24 mouse cellular contexts compared by ENCODE assay signal in genomic region chr12:108678366-108678765, GRCm38 (mm10). TPM values are rescaled to one million over a fixed set of nuclear protein-coding genes. Genes with fewer than 3 reads are reported as not detected.
DNase-seq lines count a peak whose midpoint lies in the region; ATAC-seq and TF ChIP-seq lines count a peak whose summit lies in the region.
"Had no signal": no experiment of that assay in that cellular context is flagged by ENCODE, and none has a peak within 500 bp of the region (broad histone marks: within the 10 kb centered on the region; RNA-seq: fewer than 3 reads in every experiment).

No protein-coding gene starts in this region.

- DNase-seq in gastrocnemius, adult 2 months, result no peak
- DNase-seq in gastrocnemius, postnatal 10 days, result no peak
- DNase-seq in kidney, adult 2 months, result peak; percentile 77
- no peak for DNase-seq in layer of hippocampus, adult 2 months (ENCODE audit: low spot score in 2 of 2)
- DNase-seq in layer of hippocampus, adult 9-11 months, result no peak
- DNase-seq: adrenal gland, adult 8-10 months; adrenal gland, postnatal 36 days; B cell, adult 2 months; cerebellum, adult 11 months; cerebellum, adult 8-10 months; cerebellum, postnatal 14 days; embryo, embryonic 11 days; gastrocnemius, postnatal 14 days; heart, postnatal 36 days had no signal

- TF ChIP-seq CTCF in gastrocnemius, adult 2 months (IDR thresholded peaks at IDR 0.05), result no peak
- no peak for TF ChIP-seq CTCF in kidney, adult 2 months (conservative IDR thresholded peaks at IDR 0.05; ENCODE audit: insufficient read depth, insufficient read length, low read depth, low read length)
- TF ChIP-seq CTCF in layer of hippocampus, adult 2 months (conservative IDR thresholded peaks at IDR 0.05), result no peak

- ATAC-seq in kidney, embryonic 14.5 days (ENCODE audit: low FRiP score, low TSS enrichment), result no peak
- ATAC-seq in erythroid progenitor cell, adult 5-6 weeks (replicated peaks; ENCODE audit: low FRiP score, poor library complexity, severe bottlenecking), result no peak
- ATAC-seq: CD4-positive, CD25-positive, alpha-beta regulatory T cell, adult 4 months; forebrain, embryonic 15.5 days had no signal

- no peak overlapping the region for H3K9ac ChIP-seq in kidney, embryonic 14.5 days (ENCODE audit: low read depth, low read length)
- H3K9ac ChIP-seq: embryonic facial prominence, embryonic 15.5 days; forebrain, embryonic 15.5 days; heart, embryonic 13.5 days; hindbrain, embryonic 15.5 days had no signal

- H3K27me3 ChIP-seq in kidney, adult 2 months (replicated peaks; ENCODE audit: control insufficient read depth, insufficient read depth, low read length), result no peaks in the 10 kb centered on the region
- no peaks in the 10 kb centered on the region for H3K27me3 ChIP-seq in kidney, embryonic 14.5 days (ENCODE audit: control insufficient read depth, insufficient read depth, low read length)
- H3K27me3 ChIP-seq: embryonic facial prominence, embryonic 15.5 days; forebrain, embryonic 15.5 days; heart, embryonic 13.5 days; hindbrain, embryonic 15.5 days had no signal

- no peaks in the 10 kb centered on the region for H3K9me3 ChIP-seq in kidney, embryonic 14.5 days (ENCODE audit: control insufficient read depth, low read length)
- H3K9me3 ChIP-seq: embryonic facial prominence, embryonic 15.5 days; forebrain, embryonic 15.5 days; heart, embryonic 13.5 days; hindbrain, embryonic 15.5 days had no signal

- intact Hi-C loops in gastrocnemius, adult 2 months (cut with DNase I), result loop anchor here (5.0 kb wide), 1 partner anchor 66 kb away; no protein-coding TSS in a partner anchor

- TF ChIP-seq POLR2A in kidney, adult 2 months (IDR thresholded peaks at IDR 0.05; ENCODE audit: low read depth, low read length), result no peak

- no peaks in the 10 kb centered on the region for H3K36me3 ChIP-seq in kidney, adult 2 months (ENCODE audit: control insufficient read depth, insufficient read depth, low read length)
- peaks cover 70% of the 10 kb centered on the region for H3K36me3 ChIP-seq in kidney, embryonic 14.5 days (ENCODE audit: control insufficient read depth, insufficient read depth, low read length)
- H3K36me3 ChIP-seq: G1E had no signal

- peaks cover 39% of the 10 kb centered on the region for H3K4me1 ChIP-seq in kidney, adult 2 months (ENCODE audit: control insufficient read depth, insufficient read depth, low read length)
- no peaks in the 10 kb centered on the region for H3K4me1 ChIP-seq in kidney, embryonic 14.5 days (ENCODE audit: control insufficient read depth, insufficient read depth, low read length)
- H3K4me1 ChIP-seq: embryonic facial prominence, embryonic 15.5 days; forebrain, embryonic 15.5 days; hindbrain, embryonic 15.5 days had no signal

- peak overlapping the region; percentile 65 for H3K27ac ChIP-seq in gastrocnemius, adult 2 months
- peak overlapping the region; percentile 82 for H3K27ac ChIP-seq in kidney, adult 2 months (ENCODE audit: insufficient read depth, low read depth, low read length)
- H3K27ac ChIP-seq in kidney, embryonic 14.5 days (ENCODE audit: low read depth, low read length), result no peak overlapping the region
- H3K27ac ChIP-seq in layer of hippocampus, adult 2 months, result peak overlapping the region; percentile 29; the same call in 1 of the 2 replicates
- H3K27ac ChIP-seq: embryonic facial prominence, embryonic 15.5 days; forebrain, embryonic 15.5 days; heart, embryonic 13.5 days; hindbrain, embryonic 15.5 days had no signal

- no peak overlapping the region for H3K4me2 ChIP-seq in kidney, embryonic 14.5 days (replicated peaks; ENCODE audit: low read depth, low read length)
- H3K4me2 ChIP-seq: embryonic facial prominence, embryonic 15.5 days; forebrain, embryonic 15.5 days; heart, embryonic 13.5 days; hindbrain, embryonic 15.5 days had no signal

- WGBS in kidney, adult 2 months, result 27% methylated on average over 4 of the region's 4 CpGs
- 66% methylated on average over 4 of the region's 4 CpGs for WGBS in kidney, embryonic 14.5 days

- H3K4me3 ChIP-seq in gastrocnemius, adult 2 months, result no peak overlapping the region
- no peak overlapping the region for H3K4me3 ChIP-seq in kidney, adult 2 months (ENCODE audit: insufficient read depth, low read depth, low read length)
- no peak overlapping the region for H3K4me3 ChIP-seq in kidney, embryonic 14.5 days (ENCODE audit: low read length)
- no peak overlapping the region for H3K4me3 ChIP-seq in layer of hippocampus, adult 2 months
- H3K4me3 ChIP-seq: embryonic facial prominence, embryonic 15.5 days; erythroblast, embryonic 14.5 days; forebrain, embryonic 15.5 days; heart, embryonic 13.5 days; hindbrain, embryonic 15.5 days had no signal

RNA-seq across cellular contexts. Expression of gene Degs2, which starts 23.7 kb away (rescaled TPM):
- total RNA-seq in gastrocnemius, adult 2 months (2021), result not detected
- under 1 TPM; 0.19 to 0.20 TPM for total RNA-seq in gastrocnemius, postnatal 10 days (2021)
- polyA plus RNA-seq in kidney, adult 2 months (2012; rRNA removed), result 24.2 and 28.8 TPM in 2 replicates
- 6.6 and 7.3 TPM in 2 replicates for polyA plus RNA-seq in kidney, embryonic 14.5 days (2014; fragmentation: Nextera tagmentation; extraction: Ambion mirVana)
- total RNA-seq in layer of hippocampus, adult 2 months (2021), result 1 to 10 TPM; 3.7 to 5.4 TPM
- not detected in 2 replicates for total RNA-seq in erythroid progenitor cell, adult 5-6 weeks (2015; ENCODE audit: low replicate concordance)
- not detected in 2 replicates for total RNA-seq in erythroid progenitor cell, adult 5-6 weeks (2017; ENCODE audit: low replicate concordance)
- total RNA-seq: adrenal gland, adult 8-10 months; common myeloid progenitor, adult 5-6 weeks; G1E had no signal
- polyA plus RNA-seq: erythroblast, embryonic 14.5 days; G1E had no signal
